Mouse (Mus musculus) Muller cell, postnatal 12 days (primary cell): ENCODE data around the gene Lpp.

Experiments
- DNase-seq: peaks from one replicate; pipeline ENCODE4 v3.0.0-alpha.2; 2015; ENCODE audit errors: inconsistent ontology term

Lpp gene

DNA sequence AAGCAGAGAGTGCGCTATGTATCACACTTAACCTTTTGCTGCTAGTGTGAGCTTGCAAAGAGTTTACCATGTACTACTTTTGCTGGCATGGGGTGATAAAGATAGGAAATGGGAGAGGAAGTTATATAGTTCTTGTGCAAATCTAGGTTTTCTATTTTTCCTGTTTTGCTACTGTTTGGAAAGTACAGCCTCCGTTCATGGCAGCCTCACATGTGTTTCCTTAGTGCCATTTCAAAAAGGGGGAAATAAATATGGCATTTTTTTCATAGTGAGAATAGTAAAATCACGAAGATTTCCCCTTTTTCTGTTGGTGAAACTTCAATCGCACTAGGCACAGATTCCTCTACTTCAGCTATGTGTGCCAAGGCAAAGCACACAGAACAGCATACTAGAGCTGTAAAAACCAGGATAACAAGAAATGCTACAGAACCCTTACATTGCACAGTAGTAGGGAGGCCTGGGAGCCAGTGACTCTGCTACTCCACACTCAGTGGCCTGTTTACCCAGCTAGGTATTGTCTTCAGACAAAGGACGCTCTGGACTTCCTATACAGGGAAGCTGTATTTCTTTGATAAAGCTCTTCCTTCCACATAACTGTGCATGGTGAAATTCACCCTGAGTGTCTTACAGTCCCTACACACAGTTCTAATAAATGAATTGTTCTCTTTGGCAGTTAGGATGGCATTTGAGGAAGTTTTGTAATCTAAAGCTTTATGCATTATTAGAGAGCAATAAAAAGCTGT lies 276.6 kb downstream of the Lpp start:
- DNase-seq = no peak

GRCm38 (mm10) chr16:24678942-24679341 lies 285.6 kb downstream of the Lpp start:
- DNase-seq = peak; percentile 45

DNA sequence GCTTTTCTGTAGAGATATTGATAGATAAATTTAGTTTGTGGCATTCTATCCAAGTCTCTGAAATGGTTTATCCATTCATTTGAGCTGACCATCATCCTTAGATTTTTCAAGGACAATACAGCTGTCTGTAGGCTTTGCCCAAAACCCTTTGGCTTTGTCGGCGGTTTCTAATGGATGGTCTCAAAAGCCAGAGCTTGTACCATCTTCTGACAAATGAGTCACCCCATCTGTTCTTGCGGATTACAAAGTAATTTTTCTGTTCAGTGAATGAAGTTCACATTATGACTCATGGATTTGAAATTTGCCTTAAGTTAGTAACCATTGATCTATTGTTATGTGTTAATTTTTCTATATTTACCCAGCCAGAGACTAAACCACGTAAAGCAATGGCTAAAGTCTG lies 301.8 kb downstream of the Lpp start:
- peak; percentile 87 for DNase-seq

DNA sequence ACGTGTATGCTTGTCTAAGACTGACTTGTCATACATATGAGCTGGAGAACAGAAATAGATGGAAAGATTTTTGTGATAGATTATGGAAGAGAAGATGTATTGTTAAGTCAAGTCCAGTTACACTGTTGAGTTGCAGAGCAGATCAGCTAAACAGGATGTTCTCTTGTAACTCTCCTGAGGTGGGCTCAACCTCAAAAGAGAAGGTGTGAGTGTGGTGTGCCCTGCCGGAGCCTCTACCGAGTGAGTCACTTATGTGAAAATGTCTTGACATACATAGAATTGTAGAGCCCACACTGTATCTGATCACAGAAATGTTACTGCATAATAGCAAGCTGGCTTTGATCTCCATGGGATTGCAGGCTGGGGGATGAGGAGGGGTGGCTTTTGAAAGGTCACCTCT lies 310.9 kb downstream of the Lpp start:
- no peak for DNase-seq

GRCm38 (mm10) chr16:24723641-24724040 lies 330.3 kb downstream of the Lpp start:
- DNase-seq = no peak

GRCm38 (mm10) chr16:24732751-24733150 lies 339.4 kb downstream of the Lpp start:
- DNase-seq = peak; percentile 14

GRCm38 (mm10) chr16:24733321-24733720 lies 340.0 kb downstream of the Lpp start:
- DNase-seq = peak; percentile 91

DNA sequence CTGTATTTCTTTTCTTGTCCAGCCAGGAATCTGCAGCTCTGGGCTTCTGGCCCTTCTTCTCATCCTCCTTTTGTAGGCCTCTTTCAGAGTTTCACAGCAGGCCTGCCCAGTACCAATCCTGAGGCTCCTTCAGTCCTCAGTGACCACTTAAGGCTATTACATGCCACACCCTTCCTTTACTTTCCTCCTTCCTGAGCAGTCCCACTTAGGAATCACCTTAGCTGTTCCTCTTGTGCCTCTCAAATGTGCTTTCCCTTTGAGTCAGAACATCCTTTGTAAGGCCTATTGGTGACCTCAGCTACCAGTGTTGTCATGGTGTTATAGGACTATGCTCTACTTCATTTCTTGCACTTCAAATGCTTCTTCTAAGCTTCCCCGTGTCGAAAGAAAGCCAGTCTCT lies 342.4 kb downstream of the Lpp start:
- DNase-seq = no peak

DNA sequence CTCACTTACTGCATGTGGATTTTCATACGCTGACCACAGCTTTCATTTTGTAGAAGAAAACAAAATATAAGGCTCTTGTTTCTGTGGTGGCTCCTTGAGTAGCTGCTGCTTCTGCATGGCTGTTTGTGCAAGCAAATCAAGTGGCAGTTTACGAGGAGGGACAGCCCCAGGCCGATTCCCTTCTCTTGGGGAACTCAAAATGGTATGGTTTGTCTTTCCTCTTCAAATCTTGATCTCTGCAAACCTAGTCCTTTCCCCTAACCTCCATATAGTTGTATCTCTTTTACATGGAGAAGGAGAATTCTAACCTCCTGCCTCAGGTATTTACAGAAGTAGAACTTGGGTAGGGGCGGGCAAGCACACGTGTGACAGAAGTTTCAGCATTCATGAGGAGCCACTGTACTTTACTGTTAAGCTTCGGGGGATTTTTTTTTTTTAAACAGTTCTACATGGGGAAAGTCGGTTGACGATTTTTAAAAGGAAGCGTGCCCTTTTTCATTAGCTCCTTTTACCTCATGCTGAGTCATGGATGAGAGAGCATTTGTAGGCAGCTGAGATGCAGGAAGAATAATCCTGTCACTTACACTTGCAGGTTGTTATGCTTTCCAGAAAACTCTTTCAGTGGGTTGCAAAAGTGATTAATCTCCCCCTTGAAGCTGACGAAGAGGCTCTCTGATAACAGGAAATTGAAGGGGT lies 344.2 kb downstream of the Lpp start:
- DNase-seq = peak; percentile 10

- DNase-seq = no peak
Observed at GRCm38 (mm10) chr16:24740714-24741113, 347.4 kb downstream of the Lpp start.

- no peak for DNase-seq
Observed at GRCm38 (mm10) chr16:24749816-24750215, 356.5 kb downstream of the Lpp start.

DNA sequence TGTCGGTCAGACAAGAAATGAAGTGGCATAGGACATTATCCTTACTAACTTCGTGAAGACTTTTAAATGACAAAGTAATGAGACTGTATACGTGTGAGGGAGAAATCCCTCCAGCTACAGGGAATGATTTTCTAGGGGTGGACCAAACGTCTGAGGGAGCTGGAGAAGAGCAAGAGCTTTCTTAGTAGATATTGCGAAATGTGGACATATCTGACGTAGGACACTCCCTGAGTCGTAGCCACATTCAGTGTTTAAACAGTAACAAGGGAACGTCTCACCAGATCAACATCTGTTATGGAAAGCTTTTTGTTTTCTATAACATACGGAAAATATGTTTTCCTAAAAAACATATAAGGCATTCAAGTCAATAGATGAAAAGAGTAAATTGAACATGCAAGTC lies 362.8 kb downstream of the Lpp start:
- no peak for DNase-seq

GRCm38 (mm10) chr16:24766051-24766450 lies 372.7 kb downstream of the Lpp start:
- DNase-seq = peak; percentile 65

DNA sequence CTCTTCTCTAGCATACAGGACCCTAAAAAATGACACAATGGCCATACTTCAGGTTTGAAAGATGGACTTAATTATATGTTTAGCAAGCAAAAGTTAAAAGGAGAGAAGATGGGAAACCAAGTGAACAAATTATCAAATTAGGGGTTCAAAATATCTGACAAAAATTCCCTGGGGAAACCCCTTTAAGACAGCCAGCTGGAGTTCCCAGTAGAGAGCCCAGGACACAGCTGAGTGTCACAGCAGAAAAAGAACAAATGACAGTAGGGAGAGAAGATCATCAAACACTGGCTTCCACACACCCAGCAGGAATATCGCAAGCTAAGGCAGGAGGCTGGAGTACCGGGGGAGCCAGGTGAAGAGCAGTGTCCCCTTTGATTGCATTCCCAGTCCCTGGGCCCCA lies 373.3 kb downstream of the Lpp start:
- no peak for DNase-seq

GRCm38 (mm10) chr16:24777053-24777452 lies 383.7 kb downstream of the Lpp start:
- DNase-seq = no peak

- no peak for DNase-seq
Observed at GRCm38 (mm10) chr16:24778432-24779274, 385.3 kb downstream of the Lpp start.

DNA sequence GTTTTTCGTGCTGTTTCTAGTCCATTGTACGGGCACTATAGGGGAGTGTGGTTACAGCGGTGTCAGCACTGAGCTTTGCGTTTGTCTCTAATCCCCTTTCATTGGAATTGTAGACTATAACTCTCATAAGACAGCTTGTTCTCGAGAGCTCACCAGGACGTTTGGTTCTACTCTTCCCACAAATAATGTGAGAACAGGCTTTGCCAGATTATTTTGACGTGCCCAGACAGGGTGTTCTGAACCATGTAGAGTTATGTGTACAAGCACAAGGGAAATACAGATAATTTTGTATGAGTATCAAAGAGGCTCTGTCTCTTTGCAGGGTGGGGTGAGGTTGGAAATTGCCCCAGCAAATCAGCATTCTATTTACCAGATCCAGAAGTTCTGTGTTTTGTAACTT lies 387.2 kb downstream of the Lpp start:
- DNase-seq = no peak

- DNase-seq = no peak
Observed at GRCm38 (mm10) chr16:24781922-24782321, 388.6 kb downstream of the Lpp start.

- no peak for DNase-seq
Observed at GRCm38 (mm10) chr16:24785651-24786050, 392.3 kb downstream of the Lpp start.

DNA sequence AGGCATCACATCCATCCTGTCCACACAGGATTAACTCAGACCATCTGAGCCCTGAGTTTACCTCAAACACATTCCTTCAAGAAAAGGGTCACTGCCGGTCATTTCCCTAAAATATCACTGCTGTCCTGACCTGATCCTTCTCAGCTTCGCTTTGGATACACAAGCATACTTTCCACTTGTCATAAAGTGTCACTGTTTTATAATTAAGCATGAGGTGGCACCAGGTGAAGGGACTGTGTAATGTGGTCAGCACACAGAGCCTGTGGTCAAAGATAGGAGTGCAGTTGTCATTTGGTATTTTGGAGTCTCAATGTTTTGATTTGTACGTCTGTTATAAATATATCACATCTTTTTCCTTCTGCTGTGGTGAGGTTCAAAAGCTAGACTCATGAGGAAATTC lies 395.7 kb downstream of the Lpp start:
- DNase-seq = no peak

DNA sequence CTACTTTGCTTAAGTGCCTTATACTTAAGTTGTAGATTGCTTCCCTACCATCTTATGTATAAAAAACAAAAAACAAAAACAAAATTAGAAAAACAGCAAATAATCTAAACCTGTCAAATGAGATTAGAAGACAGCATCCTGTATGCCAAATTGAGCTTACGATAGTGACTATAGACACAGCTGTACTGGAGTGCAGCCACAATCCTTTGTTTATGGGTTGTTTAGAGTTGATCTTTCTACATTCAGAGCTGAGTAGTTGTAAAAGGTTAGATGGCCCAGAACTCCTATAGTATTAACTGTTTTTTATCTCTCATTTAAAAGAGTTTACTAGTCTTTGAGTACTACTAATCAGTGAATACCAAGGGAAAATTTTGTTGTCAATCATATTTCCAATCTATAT lies 398.1 kb downstream of the Lpp start:
- DNase-seq = no peak

GRCm38 (mm10) chr16:24791984-24792383 lies 398.7 kb downstream of the Lpp start:
- DNase-seq = no peak

DNA sequence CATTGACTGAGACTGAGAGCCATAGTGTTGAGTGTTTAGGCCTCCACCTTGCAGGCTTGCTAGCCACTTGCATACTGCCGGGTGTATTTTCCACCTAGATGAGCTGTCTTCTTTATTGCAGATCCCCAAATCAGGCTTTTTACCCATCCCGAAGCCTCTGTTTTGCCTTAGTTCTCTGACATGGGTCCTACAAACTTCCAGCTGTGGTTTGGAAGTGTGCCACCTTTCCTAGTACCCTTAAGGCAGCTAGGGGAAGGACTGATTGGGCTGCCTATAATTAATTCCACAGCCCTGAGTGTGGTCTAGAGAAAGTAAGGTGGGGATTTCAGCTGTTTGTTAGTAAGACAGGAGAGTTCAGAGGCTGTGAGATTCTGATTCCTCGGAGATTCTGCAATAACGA lies 399.5 kb downstream of the Lpp start:
- DNase-seq = no peak
